Mouse (Mus musculus) gastrocnemius, adult 18-20 months (tissue): ENCODE results near the gene Hs6st1. TPM values are rescaled to one million over a fixed set of nuclear protein-coding genes. Genes with fewer than 3 reads are reported as not detected.

Experiments used
- DNase-seq: peaks from one replicate; pipeline ENCODE4 v3.0.0; 2021; ENCODE audit warnings: low spot score
- total RNA-seq, 2 experiments: library from RNA; stranded (reverse); gene quantifications; 2 replicates each; pipeline ENCODE4 v1.2.3; 2021

The Hs6st1 gene
- total RNA-seq, 2 experiments from 2014 or later, result 19.7 to 22.0 TPM

DNA sequence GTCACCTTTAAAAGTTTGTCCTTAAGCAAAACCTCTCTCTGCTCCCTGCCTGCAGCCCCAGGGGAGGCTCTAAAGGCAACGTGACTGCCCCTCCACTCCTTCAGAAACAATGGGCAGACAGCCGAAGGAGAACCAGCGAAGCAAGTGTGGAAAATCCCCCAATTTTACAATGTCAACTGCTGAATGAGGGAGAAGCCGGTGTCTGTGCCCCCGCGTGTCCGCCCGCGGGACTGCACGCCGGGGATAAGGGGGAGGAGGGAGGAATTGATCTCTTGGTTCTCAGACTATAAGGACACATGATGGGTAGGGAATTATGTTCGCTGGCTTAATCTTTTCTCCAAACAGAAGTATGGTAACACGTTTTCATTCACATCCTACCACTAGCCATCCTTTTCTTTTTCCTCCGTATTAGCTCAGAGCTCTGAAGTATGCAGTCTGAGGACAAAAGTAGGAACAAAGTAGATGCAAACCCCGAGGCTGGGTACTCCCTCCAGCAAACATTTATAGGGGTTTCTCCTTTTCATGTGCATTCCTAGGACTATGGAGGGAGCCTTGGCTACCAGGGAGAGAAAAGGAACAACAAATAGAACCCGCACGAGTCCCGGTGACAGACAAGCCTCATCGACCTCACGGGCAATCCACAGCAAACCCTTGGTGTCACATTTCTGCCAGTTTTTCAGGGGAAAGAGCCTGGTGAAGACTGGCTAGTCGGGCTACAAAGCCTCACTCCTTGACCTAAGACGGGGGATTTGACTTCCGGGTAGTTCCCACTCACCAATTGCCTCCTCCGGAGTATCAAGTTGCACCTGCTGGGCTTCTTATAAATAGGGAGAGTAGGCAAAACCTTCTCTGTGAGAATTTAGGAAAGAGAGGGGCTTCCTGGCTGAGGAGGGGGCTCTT lies 3.1 kb upstream of the Hs6st1 start:
- DNase-seq, result peak; percentile 93

DNA sequence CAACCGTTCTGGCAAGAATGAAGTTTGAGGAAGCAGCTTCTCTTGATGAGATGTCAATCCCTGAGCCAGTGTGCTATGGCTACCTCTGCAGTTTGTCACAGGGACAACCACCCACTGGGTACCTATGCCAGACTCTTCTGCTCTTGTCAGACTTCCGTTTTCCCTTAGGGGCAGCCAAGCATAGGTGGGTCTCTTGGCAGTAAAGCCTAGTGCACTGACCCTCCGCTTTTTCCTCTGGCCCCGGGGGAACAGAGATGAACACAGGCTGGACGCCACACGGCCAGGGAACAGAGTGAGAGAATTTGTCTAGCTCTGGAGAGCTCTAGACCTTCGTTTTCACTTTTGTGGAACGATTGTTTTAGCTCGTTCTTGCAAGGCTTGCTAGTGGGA lies 2.4 kb upstream of the Hs6st1 start:
- DNase-seq, result no peak

DNA sequence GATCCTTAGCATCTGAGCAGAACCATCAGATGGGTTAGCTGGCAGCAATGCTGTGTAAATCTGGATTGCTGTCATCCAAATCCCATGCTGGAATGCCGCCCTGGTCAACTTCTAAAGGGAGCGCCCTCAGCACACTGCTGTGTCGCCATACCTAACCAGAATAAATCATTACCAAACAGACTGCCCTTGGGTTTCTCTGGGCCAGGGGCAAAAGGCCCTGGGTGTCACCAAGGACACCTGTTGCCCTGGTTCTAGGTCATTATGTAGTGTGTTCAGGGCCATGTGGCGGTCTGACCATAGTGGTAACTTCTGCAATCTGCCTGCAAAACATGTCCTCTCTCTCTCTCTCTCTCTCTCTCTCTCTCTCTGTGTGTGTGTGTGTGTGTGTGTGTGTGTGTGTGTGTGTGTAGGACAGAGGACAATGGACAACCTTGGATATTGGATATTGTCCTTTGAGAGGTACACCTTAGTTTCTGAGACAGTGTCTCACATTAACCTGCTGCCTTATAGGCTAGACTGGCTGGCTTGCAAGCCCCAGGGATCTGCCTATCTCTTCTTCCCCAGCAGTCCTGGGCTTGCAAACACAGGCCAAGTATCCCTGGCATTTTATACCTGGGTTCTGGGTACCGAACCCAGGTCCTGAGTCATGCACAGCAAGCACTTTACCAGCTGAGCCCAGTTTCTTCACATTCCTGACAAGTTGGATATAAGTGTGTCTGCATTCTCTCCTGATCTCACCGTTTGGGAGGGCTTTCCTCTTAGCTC lies 1.8 kb upstream of the Hs6st1 start:
- no peak for DNase-seq

DNA sequence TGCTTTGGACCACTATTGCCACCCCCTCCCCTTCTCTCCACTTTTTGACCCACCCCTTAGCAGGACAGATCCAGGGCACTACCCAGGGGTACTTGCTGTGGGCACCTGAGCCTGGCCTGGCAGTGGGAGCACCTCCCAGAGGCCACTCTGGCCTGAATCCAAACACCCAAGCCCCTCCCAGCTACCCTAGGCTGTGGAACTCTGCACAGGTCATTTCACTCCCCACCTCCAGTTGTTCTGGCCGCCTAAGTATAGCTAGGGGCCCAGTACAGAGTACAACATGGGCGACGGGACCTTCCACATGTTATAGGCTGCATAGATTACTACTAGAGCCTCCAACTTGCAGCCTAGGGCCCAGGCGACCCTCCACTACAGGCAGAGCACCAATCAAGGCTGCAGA lies 999 bp upstream of the Hs6st1 start:
- DNase-seq, result no peak

DNA sequence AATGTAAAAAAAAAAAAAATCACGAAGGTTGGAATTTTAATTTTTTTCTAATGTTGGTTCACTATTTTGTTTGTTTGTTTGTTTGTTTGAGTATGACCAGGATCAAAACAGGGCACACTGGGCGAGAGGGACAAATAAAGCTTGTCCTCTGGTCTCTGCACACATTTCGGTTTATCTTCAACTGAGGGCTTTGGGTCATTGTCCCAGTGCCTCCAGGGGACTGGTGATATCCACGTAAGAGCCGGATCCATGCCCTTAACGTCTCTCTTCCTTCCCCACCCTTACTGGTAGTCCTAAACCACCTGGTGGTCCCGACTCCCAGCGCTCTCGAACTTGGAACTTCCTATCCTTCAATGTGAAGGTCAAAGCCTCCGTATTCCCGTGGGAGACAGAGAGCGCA lies 589 bp upstream of the Hs6st1 start:
- no peak for DNase-seq

DNA sequence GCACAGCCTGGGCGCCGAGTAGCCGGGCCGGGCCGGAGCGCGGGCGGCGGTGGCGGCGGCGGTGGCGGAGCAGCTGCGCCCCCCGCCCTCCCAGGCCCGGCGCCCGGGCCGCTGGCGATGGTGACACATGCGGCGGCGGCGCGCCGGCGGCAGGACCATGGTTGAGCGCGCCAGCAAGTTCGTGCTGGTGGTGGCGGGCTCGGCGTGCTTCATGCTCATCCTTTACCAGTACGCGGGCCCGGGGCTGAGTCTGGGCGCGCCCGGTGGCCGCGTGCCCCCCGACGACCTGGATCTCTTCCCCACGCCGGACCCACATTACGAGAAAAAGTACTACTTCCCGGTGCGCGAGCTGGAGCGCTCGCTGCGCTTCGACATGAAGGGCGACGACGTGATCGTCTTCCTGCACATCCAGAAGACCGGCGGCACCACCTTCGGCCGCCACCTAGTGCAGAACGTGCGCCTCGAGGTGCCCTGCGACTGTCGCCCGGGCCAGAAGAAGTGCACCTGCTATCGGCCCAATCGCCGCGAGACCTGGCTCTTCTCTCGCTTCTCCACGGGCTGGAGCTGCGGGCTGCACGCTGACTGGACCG lies 426 bp downstream of the Hs6st1 start:
- DNase-seq, result peak; percentile 36

DNA sequence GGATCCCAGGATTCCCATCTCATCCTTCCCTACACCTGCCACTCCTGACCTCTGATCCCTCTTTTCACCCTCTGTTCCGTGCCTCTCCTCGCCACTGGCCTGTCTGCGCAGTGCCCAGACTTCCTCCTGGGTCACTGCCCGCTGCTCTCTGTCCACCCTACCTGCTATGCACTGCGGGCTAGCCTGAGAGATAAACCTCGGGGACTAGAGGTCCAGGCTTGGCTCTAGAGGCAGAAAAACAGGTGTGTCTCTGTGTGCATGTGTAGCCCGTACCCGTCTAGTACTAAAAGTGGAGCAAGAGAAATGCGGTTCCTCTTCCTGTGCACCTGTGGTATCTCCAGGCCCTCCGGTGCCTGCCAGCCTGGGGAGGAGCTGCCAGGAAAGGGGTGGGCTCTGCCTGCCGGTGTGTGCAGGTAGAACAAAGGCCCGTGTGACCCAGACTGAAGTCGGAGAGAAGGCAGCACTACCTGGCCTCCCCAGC lies 1.1 kb downstream of the Hs6st1 start:
- DNase-seq, result no peak

DNA sequence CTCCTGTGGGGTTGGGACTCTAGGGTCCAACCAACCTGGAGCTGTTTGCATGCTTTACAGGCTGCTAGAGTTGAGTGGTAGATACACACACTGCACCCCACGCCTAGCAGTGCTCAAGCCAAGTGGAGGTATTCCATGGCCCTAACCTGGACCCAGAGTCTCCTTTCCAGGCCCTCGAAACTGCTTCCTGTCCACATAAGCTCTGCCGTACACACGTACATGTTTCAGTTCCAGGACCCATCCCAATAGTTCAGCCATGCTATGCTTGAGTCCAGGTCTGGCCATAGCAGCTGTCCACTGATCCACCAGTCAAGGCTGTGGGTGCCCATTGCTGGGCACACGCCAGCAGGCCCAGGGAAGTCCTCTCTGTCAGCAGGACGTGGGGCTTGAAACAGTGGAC lies 2.0 kb downstream of the Hs6st1 start:
- no peak for DNase-seq

DNA sequence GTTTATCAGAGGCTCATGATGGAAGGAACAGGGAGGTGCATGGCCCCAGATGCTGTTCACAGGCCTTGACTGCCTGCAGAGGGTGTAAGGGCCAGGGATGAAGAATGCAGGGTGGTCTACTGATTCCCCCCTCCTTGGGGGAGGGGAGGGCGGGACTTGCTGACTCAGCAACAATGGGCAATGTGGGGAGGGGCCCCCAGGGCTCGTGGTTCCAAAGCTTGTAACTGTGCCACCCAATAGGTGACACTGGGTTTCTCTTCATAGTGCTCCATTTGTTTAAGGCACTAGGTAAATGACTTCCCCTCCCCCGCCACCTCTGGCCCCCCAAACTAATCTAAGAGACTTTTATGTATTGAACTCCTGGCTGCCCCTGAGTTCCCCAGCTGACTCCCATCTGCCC lies 2.5 kb downstream of the Hs6st1 start:
- no peak for DNase-seq

DNA sequence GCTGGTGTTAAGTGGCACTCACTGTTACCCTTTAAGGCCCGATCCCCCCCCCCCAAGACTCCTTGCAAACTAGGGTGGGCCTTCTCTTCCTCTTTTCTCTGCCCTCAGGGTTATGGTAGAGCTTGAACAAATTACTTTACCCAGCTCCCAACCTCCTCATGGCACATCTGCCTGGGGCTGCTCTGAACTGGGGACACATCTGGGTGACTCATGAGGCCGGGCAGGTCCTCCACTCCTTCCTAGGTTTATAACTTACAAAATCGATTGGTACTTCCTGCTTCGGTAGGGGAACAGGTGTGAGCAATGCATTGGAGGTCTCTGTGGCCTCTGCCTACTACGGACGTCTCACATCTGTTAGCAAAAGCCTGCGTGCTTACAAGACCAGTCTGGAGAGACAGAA lies 3.0 kb downstream of the Hs6st1 start:
- DNase-seq, result no peak

DNA sequence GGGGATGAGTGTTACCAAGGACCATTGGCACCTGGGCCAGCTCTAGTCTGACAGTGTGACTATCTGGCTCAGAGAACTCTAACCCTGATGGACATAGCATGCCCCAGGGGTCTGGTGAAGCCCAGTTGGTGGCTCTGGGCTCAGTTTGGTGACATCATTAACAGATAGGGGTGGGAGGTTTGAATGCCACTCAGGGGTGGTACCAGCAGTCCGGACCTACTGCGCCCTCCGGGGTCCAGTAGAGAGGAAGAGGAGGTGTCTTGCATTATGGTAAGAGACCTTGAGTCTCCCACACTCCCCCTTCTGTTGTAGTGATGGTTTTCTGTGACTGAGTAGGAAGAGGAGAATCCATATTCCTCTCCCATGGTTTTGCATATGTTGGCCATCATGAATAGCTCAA lies 3.4 kb downstream of the Hs6st1 start:
- no peak for DNase-seq

DNA sequence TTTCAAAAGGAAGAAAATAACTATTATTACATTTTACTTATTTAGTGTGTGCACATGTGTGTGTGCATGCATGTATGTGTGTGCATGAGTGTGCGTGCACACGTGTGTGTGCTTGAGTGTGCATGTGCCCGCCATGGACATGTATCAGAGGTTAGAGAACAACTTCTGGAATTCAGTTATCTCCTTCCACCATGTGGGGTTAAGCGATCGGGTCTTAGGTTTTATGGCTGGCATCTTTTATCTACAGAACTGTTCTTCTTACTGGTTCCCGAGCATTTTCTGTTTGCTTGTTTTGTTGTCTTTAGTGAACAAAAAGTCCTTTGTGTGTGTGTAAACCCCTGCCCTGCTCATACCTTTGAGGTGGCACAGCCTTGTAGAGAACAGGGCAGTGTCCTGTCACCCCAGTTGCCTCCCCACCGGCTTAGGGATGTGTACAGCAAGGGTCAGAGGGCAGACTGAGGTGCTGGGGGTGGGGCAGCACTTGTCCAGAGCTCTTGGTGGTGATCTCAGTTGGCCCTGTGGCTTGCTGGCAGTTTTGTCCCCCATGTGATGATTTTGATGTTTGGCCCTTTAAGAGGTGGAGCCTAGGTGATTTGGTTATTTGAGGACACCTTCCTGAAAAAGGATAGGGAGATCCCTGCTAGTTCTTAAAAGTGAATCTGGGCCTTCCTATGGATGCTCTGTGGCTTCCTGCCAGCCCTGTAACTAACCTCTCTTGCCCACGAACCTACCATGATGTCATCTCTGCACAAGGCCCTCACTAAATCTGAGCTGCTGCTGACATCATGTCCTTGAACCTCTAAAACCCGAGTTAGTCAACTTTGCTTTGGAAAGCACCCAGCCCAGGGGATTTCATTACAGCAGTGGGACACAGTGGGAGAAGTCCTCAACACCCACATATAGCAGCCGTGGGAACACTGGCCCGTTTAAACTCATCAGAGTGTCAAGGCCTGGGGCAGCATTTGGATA lies 4.7 kb downstream of the Hs6st1 start:
- DNase-seq, result peak; percentile 48

DNA sequence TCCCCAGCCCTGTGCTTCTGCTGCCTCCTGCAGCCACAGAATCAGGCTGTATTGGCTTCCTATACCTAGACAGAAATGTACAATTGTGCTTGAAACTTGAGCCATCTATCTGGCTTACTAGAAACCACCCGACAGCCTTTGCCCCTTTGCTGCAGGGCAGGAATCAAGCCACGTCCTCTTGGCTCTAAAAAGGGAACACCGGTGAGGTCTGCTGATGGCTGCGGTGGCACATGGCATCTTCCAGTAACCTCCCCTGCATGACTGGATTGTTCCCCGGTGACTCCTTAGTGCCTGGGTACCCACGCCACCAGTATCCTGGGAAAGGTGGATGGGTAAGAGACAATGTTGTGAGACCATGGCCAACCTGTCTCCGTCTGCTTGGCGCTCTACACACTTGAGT lies 5.4 kb downstream of the Hs6st1 start:
- peak; percentile 36 for DNase-seq

DNA sequence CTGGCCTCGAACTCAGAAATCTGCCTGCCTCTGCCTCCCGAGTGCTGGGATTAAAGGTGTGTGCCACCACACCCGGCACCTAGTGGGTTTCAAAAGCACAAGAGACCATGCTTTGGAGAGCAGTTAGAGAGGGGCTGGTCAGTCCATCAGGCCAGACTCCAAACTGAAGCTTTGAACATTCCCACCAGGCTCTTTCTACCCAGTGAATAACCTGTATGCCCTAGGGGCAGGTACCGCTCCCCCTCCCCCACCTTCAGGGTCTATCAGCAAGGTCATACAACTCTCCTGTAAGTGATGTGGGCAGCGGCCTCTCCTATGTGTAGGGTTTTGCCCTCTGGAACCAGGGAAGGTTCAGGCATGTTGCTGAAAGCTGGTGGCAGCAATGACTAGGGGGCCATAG lies 6.0 kb downstream of the Hs6st1 start:
- DNase-seq, result no peak

DNA sequence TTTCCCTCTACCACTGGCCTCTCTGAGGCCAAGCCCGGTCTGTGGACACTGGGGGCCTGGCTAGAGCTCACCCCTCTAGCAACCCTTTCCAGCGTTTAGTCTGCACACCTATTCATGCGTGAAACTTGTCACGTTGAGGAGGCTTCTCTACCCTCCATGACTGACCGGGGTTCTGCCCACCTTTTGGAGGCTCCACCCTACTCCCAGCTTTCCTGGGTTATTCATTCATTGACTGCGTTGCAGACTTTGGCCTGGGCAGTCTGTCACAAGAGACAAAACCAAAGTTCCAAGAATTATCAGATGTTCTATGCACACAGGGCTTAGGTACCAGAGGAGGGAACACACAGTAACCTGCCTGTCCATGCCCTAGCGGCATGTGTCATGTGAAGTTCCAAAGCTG lies 6.8 kb downstream of the Hs6st1 start:
- DNase-seq, result no peak

DNA sequence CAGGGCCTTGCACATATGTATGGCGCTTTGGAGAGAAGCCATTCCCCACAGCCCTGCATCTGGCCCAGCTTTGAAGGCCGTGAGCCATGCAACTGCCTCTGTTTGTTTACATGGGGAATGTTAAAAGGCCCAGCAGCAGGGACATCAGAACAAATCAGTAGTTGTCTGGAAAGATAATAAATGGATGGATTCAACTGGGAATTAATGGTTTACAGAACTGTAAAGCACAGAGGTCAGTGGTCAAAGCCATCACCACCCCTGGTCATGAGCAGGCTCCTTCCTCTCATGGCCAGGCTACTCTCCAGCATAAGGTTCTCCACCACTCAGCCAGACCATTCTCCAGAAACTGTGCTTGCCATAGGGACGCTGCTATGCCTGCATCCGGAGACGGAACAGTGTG lies 7.5 kb downstream of the Hs6st1 start:
- DNase-seq, result no peak

DNA sequence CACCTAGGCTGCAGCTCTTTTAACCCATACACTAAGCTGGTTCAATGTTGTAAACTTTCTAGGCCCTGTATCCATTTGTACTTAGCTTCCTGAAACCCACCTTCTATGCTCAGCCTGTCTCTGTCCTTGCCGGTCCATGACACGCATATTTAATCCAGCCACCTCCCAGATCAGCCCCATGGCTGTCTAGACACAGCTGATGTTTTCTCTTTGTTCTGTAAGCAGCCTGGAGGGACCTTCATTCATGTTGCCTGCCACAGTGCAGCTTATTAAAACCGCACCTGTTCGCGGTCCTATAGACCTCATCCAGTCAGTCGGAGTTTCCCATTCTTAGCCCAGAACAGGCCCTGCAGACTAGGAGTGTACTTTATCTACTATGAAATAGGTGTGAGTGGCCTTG lies 8.9 kb downstream of the Hs6st1 start:
- no peak for DNase-seq

DNA sequence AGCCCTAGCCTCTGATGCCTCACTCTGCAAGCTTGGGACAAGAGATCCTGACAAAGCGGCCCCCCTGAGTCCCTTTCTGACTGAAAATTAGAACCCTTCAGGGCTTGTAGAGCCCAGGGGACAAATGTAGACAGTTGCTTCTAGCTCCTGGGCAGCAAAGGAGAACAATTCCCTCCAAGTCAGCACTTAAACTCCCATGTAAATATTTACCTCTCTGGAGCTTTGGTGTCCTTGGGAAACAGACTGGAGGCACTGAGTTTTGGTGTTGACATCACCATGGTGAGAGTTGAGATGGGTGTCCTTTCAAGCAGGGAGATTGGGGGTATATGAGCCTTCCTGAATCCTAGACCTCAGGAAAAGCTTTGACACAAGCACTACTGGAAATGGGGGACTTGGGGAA lies 10.1 kb downstream of the Hs6st1 start:
- DNase-seq, result no peak

DNA sequence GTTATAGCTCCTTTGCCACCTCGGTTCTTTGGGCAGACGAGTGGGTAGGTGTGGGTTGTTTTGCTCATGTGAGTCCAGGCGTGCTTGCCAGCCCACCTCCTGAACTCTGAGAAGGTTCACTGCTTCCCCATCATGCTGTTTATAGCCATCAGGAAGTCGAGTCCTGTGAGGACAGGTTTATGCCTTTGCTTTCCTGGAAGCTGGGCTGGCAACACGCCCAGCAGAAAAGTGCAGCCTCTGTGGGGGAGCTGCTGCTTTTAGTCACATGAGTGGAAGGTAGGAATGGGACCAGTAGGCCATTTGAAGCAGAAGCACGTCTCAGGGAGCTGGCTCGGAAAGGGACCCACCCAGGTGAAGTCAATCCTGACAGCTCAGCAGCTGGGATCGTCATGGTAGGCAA lies 11.5 kb downstream of the Hs6st1 start:
- DNase-seq, result no peak

DNA sequence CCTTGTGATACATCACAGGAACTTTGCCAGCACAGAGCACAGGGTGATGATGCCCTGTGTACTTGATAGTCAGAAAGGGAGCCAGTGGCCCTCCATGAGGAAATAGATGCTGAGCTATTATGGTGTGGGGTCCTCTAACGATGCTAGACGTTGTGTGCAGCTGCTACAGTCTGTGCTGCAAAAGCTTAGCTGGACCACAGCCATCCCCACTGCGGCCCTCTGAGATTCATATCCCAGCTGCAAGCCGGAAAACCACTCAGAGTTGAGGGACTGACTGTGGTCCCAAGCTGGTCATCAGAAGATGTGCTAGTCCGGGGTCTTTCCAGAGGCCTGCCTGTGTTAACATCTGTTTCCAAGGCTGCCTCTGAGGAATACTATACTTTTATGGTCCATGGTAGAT lies 12.8 kb downstream of the Hs6st1 start:
- no peak for DNase-seq

DNA sequence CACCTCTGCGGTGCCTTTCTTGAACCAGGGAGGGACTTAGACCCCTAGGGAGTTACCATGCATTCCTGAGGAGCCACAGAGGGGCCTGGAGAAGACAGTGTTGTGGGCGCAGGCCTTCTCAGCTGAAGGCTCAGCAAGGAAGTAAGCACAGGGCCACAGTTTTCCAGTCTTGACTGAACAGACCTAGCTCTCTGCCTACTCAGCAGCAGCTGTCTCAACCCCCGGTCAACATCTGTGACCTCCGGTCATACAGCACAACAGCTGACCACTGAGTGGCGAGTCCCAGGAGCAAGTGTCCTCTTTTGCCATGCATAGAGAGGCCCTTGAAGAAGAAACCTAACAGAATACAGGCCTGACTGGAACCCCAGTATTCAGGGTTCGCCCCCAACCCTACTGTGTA lies 14.0 kb downstream of the Hs6st1 start:
- no peak for DNase-seq
